Mouse (Mus musculus): Measurements from ENCODE around the gene Adam1b. TPM values are rescaled to one million over a fixed set of nuclear protein-coding genes. Genes with fewer than 3 reads are reported as not detected.

Adam1b gene
- polyA plus RNA-seq, 2 experiments from 2014 or later = not detected

Other genes with a start within 250 kb of the Adam1b start
- gene Trafd1, start 117.8 kb downstream of the Adam1b start, polyA plus RNA-seq (2017; shearing (Covaris generic)) = 10 to 100 TPM; 33.7 to 38.3 TPM
- 10 to 100 TPM; 27.0 to 30.4 TPM for gene Naa25, start 105.5 kb downstream of the Adam1b start, polyA plus RNA-seq (2017; shearing (Covaris generic))
- 1 to 10 TPM in 1 of 2 experiments, under 1 TPM in 1; 0.71 to 1.2 TPM for gene Tmem116, start 51.5 kb downstream of the Adam1b start, polyA plus RNA-seq (2017; shearing (Covaris generic))
- gene Erp29, start 50.9 kb downstream of the Adam1b start, polyA plus RNA-seq (2017; shearing (Covaris generic)) = 10 to 100 TPM; 58.4 to 80.5 TPM
- gene Adam1a, start 42.0 kb upstream of the Adam1b start, polyA plus RNA-seq (2017; shearing (Covaris generic)) = 1 to 10 TPM in 1 of 2 experiments, under 1 TPM in 1; 0.54 to 1.4 TPM
- gene Gm42878, start 42.0 kb upstream of the Adam1b start, polyA plus RNA-seq (2017; shearing (Covaris generic)) = not detected
- 10 to 100 TPM; 23.4 to 26.0 TPM for gene Mapkapk5, start 42.5 kb upstream of the Adam1b start, polyA plus RNA-seq (2017; shearing (Covaris generic))
- 10 to 100 TPM in 1 of 2 experiments, 1 to 10 TPM in 1; 7.1 to 11.2 TPM for gene Aldh2, start 90.4 kb upstream of the Adam1b start, polyA plus RNA-seq (2017; shearing (Covaris generic))
- 1 to 10 TPM; 1.2 TPM for gene Acad12, start 115.5 kb upstream of the Adam1b start, polyA plus RNA-seq (2017; shearing (Covaris generic))
- gene Acad10, start 157.1 kb upstream of the Adam1b start, polyA plus RNA-seq (2017; shearing (Covaris generic)) = 1 to 10 TPM; 2.3 to 6.0 TPM
- gene Brap, start 157.1 kb upstream of the Adam1b start, polyA plus RNA-seq (2017; shearing (Covaris generic)) = 10 to 100 TPM; 11.5 to 14.1 TPM
- 10 to 100 TPM; 22.6 to 27.5 TPM for gene Atxn2, start 207.9 kb upstream of the Adam1b start, polyA plus RNA-seq (2017; shearing (Covaris generic))

Measured in activated CD4-positive, CD25-positive, alpha-beta regulatory T cell, adult 4 months (primary cell).